Mouse (Mus musculus): ENCODE results near the gene Thy1.

DNA sequence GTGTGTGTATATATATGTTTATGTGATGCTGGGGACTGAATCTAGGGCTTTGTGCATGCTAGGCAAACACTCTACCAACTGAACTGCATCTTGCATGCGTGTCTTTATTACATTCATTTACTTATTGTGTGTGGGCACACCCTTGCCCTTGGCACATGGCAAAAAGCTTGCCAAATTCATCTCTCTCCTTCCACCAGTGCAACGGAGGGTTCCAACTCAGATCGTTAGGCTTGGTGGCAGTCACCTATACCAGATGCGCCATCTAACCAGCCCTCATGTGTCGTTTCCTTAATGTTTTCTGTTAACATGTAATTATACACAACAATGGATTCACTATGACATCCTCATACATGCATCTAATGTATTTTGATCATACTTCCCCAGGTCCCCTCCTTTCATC is 39.1 kb downstream of the Thy1 start:
- no peak for TF ChIP-seq POLR2A (IDR thresholded peaks at IDR 0.05; ENCODE audit: borderline replicate concordance, control insufficient read depth, low read depth, low read length)
- TF ChIP-seq CTCF (IDR thresholded peaks at IDR 0.05; ENCODE audit: control insufficient read depth, insufficient read depth, low read length), result no peak
